Mouse (Mus musculus): Measurements from ENCODE around the gene Hcrt. TPM values are rescaled to one million over a fixed set of nuclear protein-coding genes. Genes with fewer than 3 reads are reported as not detected.

The Hcrt gene
- 0.24 and 0.80 TPM in 2 replicates for polyA plus RNA-seq (2012; rRNA removed)

GRCm38 (mm10) chr11:100762831-100763230 is at the start of gene Hcrt:
Hcrt (minus strand) TSS chr11:100762931.

DNA sequence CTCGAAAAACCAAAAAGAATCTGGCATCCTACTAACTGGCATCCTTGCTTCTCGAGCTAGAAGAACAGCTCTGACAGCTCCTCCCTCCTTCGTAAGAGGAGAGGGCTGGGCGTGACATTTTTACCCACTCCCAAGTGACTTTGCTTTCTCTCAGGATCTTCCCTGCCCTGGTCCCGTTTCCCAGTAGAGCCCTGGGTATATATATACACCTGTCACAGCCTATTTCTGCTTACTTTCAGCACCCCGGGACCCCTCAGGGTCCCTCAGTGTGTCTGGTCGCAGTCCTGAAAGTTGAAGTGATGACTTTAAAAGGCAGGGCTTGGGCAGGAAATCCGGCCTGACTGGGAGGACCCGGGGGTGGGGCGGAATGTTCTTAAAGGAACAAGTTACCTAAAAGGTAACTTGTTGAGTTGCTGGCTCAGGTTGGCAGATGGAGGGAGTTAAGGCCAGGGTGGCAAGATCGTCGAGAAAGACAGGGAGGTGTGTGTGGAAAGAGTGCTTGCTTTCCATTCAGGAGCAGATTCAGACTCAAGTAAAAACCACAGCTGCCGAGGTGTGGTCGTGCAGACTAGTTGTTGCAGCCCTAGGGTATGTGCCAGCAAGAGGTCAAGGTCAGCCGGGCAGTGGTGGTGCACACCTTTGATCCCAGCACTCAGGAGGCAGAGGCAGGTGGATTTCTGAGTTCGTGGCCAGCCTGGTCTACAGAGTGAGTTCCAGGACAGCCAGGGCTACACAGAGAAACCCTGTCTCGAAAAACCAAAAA is 8.1 kb upstream of the Hcrt start, which contains the start of gene Ghdc:
Gene Ghdc (minus strand): TSS at position 312 of the 763 bp plus-strand sequence.

DNA sequence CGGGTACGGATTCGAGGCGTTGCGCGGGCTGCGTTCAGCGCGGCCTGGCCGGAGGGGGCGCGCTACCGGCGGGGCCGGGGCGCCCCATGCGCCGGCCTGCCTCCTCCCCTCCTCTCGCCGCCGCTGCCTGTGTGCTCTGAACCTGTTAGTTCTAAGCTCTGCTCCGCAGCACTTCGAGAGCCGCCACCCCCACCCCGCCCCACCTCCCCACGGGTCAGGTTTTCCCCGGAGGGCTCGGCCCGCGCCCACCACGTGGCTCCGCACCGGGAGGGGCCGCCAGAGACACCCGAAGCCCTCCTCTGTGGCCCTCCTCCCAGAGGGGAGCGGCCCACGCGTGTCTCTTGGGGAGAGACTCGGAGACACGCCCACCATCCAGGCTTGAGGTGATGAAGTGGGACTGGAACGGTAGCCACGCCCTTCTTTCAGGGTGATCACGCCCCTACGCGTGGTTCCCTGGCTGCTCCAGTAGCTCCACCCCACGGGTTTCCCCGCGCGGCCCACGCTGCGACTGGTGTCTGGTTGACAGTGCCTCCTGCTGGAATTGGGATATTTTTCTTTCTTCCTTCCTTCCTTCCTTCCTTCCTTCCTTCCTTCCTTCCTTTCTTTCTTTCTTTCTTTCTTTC is 3.0 kb downstream of the Hcrt start, which contains the start of gene Kcnh4:
Gene Kcnh4 (minus strand): TSS at position 332 of the 623 bp plus-strand sequence.

GRCm38 (mm10) chr11:100738066-100738604 is 24.6 kb downstream of the Hcrt start, which contains the start of gene Rab5c:
Rab5c (minus strand) TSS chr11:100738215.

GRCm38 (mm10) chr11:100713735-100714533 is 48.8 kb downstream of the Hcrt start, which contains the start of gene Hspb9:
Hspb9 (plus strand) TSS chr11:100713850.

DNA sequence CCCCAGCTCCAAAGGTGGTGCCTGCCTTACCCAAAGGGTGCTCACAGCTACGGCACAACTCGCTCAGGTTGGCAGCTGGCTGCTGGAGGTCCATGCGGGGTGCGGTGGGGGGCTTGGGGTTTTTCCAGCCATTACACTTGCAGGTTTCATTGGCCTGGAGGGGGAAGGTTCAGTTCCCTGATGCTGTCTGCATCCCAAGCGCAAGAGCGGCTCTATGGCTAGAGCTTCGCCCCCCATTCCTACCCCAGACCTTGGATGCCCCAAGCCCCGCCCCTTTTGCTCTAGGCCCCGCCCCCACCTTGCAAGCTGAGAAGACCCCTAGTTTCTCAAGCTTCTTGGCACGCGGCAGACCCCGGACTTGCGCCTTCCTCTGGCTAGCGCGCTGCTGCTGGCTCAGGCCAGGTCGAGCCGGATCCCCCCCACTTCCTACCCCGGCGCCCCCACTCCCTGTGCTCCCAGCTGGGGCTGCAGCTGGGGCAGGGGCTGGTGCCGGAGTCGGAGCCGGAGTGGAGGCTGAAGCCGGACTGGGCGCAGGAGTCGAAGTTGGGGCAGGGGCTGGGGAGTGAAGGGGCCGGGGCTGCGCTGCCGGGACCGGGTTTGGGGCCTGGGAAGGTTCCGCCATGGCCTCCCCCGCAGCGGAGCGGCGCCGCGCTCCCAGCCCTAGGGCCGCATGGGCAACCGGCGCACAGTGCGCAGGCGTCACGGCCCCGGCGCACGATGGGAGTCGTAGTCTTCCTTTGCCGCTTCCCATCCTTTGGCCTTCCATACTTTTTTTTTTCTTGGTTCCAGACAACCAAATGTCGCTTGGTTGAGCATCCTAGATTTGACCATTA is 50.7 kb downstream of the Hcrt start, which contains the start of gene Kat2a:
Gene Kat2a (minus strand): TSS at position 683 of the 833 bp plus-strand sequence.

Other genes starting within 250 kb of the Hcrt start
- gene Acly, start 234.9 kb downstream of the Hcrt start, polyA plus RNA-seq (2012; rRNA removed): 144 and 146 TPM in 2 replicates
- 0.30 and 0.68 TPM in 2 replicates for gene Ttc25, start 217.3 kb downstream of the Hcrt start, polyA plus RNA-seq (2012; rRNA removed)
- gene Cnp, start 188.0 kb downstream of the Hcrt start, polyA plus RNA-seq (2012; rRNA removed): 31.3 and 31.6 TPM in 2 replicates
- 111 and 127 TPM in 2 replicates for gene Nkiras2, start 143.7 kb downstream of the Hcrt start, polyA plus RNA-seq (2012; rRNA removed)
- gene Dnajc7, start 142.8 kb downstream of the Hcrt start, polyA plus RNA-seq (2012; rRNA removed): 19.3 and 23.7 TPM in 2 replicates
- 0.27 and 0.46 TPM in 2 replicates for gene Zfp385c, start 70.5 kb downstream of the Hcrt start, polyA plus RNA-seq (2012; rRNA removed)
- gene Dhx58, start 58.7 kb downstream of the Hcrt start, polyA plus RNA-seq (2012; rRNA removed): 9.0 and 10.5 TPM in 2 replicates
- gene Kat2a, start 50.5 kb downstream of the Hcrt start, polyA plus RNA-seq (2012; rRNA removed): 29.3 and 31.9 TPM in 2 replicates
- not detected in 2 replicates for gene Hspb9, start 49.1 kb downstream of the Hcrt start, polyA plus RNA-seq (2012; rRNA removed)
- gene Rab5c, start 24.7 kb downstream of the Hcrt start, polyA plus RNA-seq (2012; rRNA removed): 216 and 249 TPM in 2 replicates
- 0.02 and 0.06 TPM in 2 replicates for gene Kcnh4, start 3.0 kb downstream of the Hcrt start, polyA plus RNA-seq (2012; rRNA removed)
- 17.3 and 18.7 TPM in 2 replicates for gene Ghdc, start 8.0 kb upstream of the Hcrt start, polyA plus RNA-seq (2012; rRNA removed)
- gene Stat5b, start 87.8 kb upstream of the Hcrt start, polyA plus RNA-seq (2012; rRNA removed): 17.7 and 20.0 TPM in 2 replicates
- gene Stat5a, start 96.4 kb upstream of the Hcrt start, polyA plus RNA-seq (2012; rRNA removed): 14.7 and 15.0 TPM in 2 replicates
- gene Stat3, start 176.6 kb upstream of the Hcrt start, polyA plus RNA-seq (2012; rRNA removed): 81.1 and 88.3 TPM in 2 replicates
- 113 and 115 TPM in 2 replicates for gene Cavin1, start 208.0 kb upstream of the Hcrt start, polyA plus RNA-seq (2012; rRNA removed)
- 55.1 and 69.7 TPM in 2 replicates for gene Atp6v0a1, start 246.5 kb upstream of the Hcrt start, polyA plus RNA-seq (2012; rRNA removed)